Mouse (Mus musculus): Measurements from ENCODE around the gene Ptrh2. TPM values are rescaled to one million over a fixed set of nuclear protein-coding genes. Genes with fewer than 3 reads are reported as not detected.

Gene Ptrh2
- polyA plus RNA-seq, 1 experiment from 2014 or later, result 15.0 TPM

- Histone ChIP-seq H3K4me2 (no peak overlapping the region), H3K27ac (replicated peaks) (no peak overlapping the region), H3K9me3 (replicated peaks) (no peaks in the 10 kb centered on the region), H3K4me1 (replicated peaks) (peaks cover 25% of the 10 kb centered on the region), H3K9ac (no peak overlapping the region), H3K4me3 (replicated peaks) (no peak overlapping the region), H3K27me3 (no peaks in the 10 kb centered on the region), H3K36me3 (replicated peaks) (peaks cover 40% of the 10 kb centered on the region)
- 24% methylated on average over 3 of the region's 3 CpGs for WGBS (ENCODE audit: insufficient replicate concordance)
- ATAC-seq (ENCODE audit: insufficient read depth), result no peak
These were observed 30.3 kb upstream of the Ptrh2 start for GRCm38 (mm10) chr11:86653446-86653845.

- Histone ChIP-seq H3K36me3 (replicated peaks) (peaks cover 47% of the 10 kb centered on the region), H3K4me1 (replicated peaks) (peaks cover 27% of the 10 kb centered on the region), H3K9me3 (replicated peaks) (no peaks in the 10 kb centered on the region), H3K4me2 (no peak overlapping the region), H3K4me3 (replicated peaks) (no peak overlapping the region), H3K27me3 (no peaks in the 10 kb centered on the region), H3K9ac (no peak overlapping the region), H3K27ac (replicated peaks) (no peak overlapping the region; the same call in 1 of the 2 replicates)
- ATAC-seq (ENCODE audit: insufficient read depth), result no peak
- WGBS (ENCODE audit: insufficient replicate concordance), result 79% methylated on average over 4 of the region's 4 CpGs
These were observed 29.7 kb upstream of the Ptrh2 start for GRCm38 (mm10) chr11:86654096-86654495.

- peaks cover 56% of the 10 kb centered on the region for H3K36me3 ChIP-seq (replicated peaks)
- no peak overlapping the region for H3K9ac ChIP-seq
- no peak for ATAC-seq (ENCODE audit: insufficient read depth)
- no peak overlapping the region for H3K4me2 ChIP-seq
- no peaks in the 10 kb centered on the region for H3K27me3 ChIP-seq
- WGBS (ENCODE audit: insufficient replicate concordance), result 30% methylated on average over 1 of the region's 1 CpGs
- peaks cover 27% of the 10 kb centered on the region for H3K4me1 ChIP-seq (replicated peaks)
- H3K4me3 ChIP-seq (replicated peaks), result no peak overlapping the region
- H3K9me3 ChIP-seq (replicated peaks), result no peaks in the 10 kb centered on the region
- H3K27ac ChIP-seq (replicated peaks), result peak overlapping the region; percentile 53; the same call in 1 of the 2 replicates
These were observed 28.1 kb upstream of the Ptrh2 start for GRCm38 (mm10) chr11:86655671-86656070.

- ATAC-seq (ENCODE audit: insufficient read depth), result peak; percentile 78
- no peaks in the 10 kb centered on the region for H3K27me3 ChIP-seq
- H3K36me3 ChIP-seq (replicated peaks), result peaks cover 66% of the 10 kb centered on the region
- peaks cover 34% of the 10 kb centered on the region for H3K4me1 ChIP-seq (replicated peaks)
- 34% methylated on average over 4 of the region's 4 CpGs for WGBS (ENCODE audit: insufficient replicate concordance)
- peak overlapping the region; percentile 21; the same call in 1 of the 2 replicates for H3K4me2 ChIP-seq
- H3K9ac ChIP-seq, result 0 out of 2 replicates have a peak overlapping the region, but pooled peaks have one; percentile 22
- H3K4me3 ChIP-seq (replicated peaks), result no peak overlapping the region
- H3K9me3 ChIP-seq (replicated peaks), result no peaks in the 10 kb centered on the region
- peak overlapping the region; percentile 84 for H3K27ac ChIP-seq (replicated peaks)
These were observed 26.8 kb upstream of the Ptrh2 start for GRCm38 (mm10) chr11:86656849-86657567.

GRCm38 (mm10) chr11:86657863-86658262 lies 25.9 kb upstream of the Ptrh2 start:
- Histone ChIP-seq H3K9ac (no peak overlapping the region), H3K27me3 (no peaks in the 10 kb centered on the region), H3K4me1 (replicated peaks) (peaks cover 42% of the 10 kb centered on the region), H3K4me2 (no peak overlapping the region), H3K9me3 (replicated peaks) (no peaks in the 10 kb centered on the region), H3K4me3 (replicated peaks) (no peak overlapping the region), H3K27ac (replicated peaks) (peak overlapping the region; percentile 72), H3K36me3 (replicated peaks) (peaks cover 65% of the 10 kb centered on the region)
- ATAC-seq (ENCODE audit: insufficient read depth), result peak; percentile 65

- no peaks in the 10 kb centered on the region for H3K27me3 ChIP-seq
- H3K9me3 ChIP-seq (replicated peaks), result no peaks in the 10 kb centered on the region
- ATAC-seq (ENCODE audit: insufficient read depth), result peak; percentile 98
- 0 out of 2 replicates have a peak overlapping the region, but pooled peaks have one; percentile 19 for H3K9ac ChIP-seq
- peaks cover 65% of the 10 kb centered on the region for H3K4me1 ChIP-seq (replicated peaks)
- peak overlapping the region; percentile 61 for H3K4me2 ChIP-seq
- WGBS (ENCODE audit: insufficient replicate concordance), result 29% methylated on average over 8 of the region's 8 CpGs
- H3K27ac ChIP-seq (replicated peaks), result peak overlapping the region; percentile 97
- peaks cover 53% of the 10 kb centered on the region for H3K36me3 ChIP-seq (replicated peaks)
- H3K4me3 ChIP-seq (replicated peaks), result peak overlapping the region; percentile 25
These were observed 20.5 kb upstream of the Ptrh2 start for GRCm38 (mm10) chr11:86662986-86663895.

- H3K9me3 ChIP-seq (replicated peaks), result no peaks in the 10 kb centered on the region
- H3K27ac ChIP-seq (replicated peaks), result peak overlapping the region; percentile 97
- H3K4me2 ChIP-seq, result peak overlapping the region; percentile 61
- ATAC-seq (ENCODE audit: insufficient read depth), result peak; percentile 69
- no peaks in the 10 kb centered on the region for H3K27me3 ChIP-seq
- H3K4me3 ChIP-seq (replicated peaks), result no peak overlapping the region
- H3K4me1 ChIP-seq (replicated peaks), result peaks cover 66% of the 10 kb centered on the region
- H3K36me3 ChIP-seq (replicated peaks), result peaks cover 47% of the 10 kb centered on the region
- H3K9ac ChIP-seq, result peak overlapping the region; percentile 35; the same call in 1 of the 2 replicates
These were observed 19.8 kb upstream of the Ptrh2 start for GRCm38 (mm10) chr11:86663977-86664376.

- 74% methylated on average over 3 of the region's 3 CpGs for WGBS (ENCODE audit: insufficient replicate concordance)
- H3K4me3 ChIP-seq (replicated peaks), result no peak overlapping the region
- no peaks in the 10 kb centered on the region for H3K27me3 ChIP-seq
- no peaks in the 10 kb centered on the region for H3K9me3 ChIP-seq (replicated peaks)
- peaks cover 44% of the 10 kb centered on the region for H3K36me3 ChIP-seq (replicated peaks)
- H3K27ac ChIP-seq (replicated peaks), result peak overlapping the region; percentile 97
- peak overlapping the region; percentile 35; the same call in 1 of the 2 replicates for H3K9ac ChIP-seq
- peaks cover 71% of the 10 kb centered on the region for H3K4me1 ChIP-seq (replicated peaks)
- H3K4me2 ChIP-seq, result peak overlapping the region; percentile 61
- ATAC-seq (ENCODE audit: insufficient read depth), result no peak
These were observed 19.4 kb upstream of the Ptrh2 start for GRCm38 (mm10) chr11:86664406-86664805.

- H3K27ac ChIP-seq (replicated peaks), result peak overlapping the region; percentile 88
- no peaks in the 10 kb centered on the region for H3K27me3 ChIP-seq
- H3K9ac ChIP-seq, result peak overlapping the region; percentile 13; the same call in 1 of the 2 replicates
- peaks cover 15% of the 10 kb centered on the region for H3K36me3 ChIP-seq (replicated peaks)
- no peaks in the 10 kb centered on the region for H3K9me3 ChIP-seq (replicated peaks)
- peak overlapping the region; percentile 40 for H3K4me2 ChIP-seq
- ATAC-seq (ENCODE audit: insufficient read depth), result no peak
- no peak overlapping the region for H3K4me3 ChIP-seq (replicated peaks)
- whole genome bisulfite sequencing (ENCODE audit: insufficient replicate concordance), result 37% methylated on average over 2 of the region's 2 CpGs
- peaks cover 75% of the 10 kb centered on the region for H3K4me1 ChIP-seq (replicated peaks)
These were observed 16.2 kb upstream of the Ptrh2 start for GRCm38 (mm10) chr11:86667553-86667952.

GRCm38 (mm10) chr11:86668169-86668568 lies 15.6 kb upstream of the Ptrh2 start:
- Histone ChIP-seq H3K36me3 (replicated peaks) (peaks cover 13% of the 10 kb centered on the region), H3K4me3 (replicated peaks) (no peak overlapping the region), H3K27ac (replicated peaks) (peak overlapping the region; percentile 88), H3K9ac (peak overlapping the region; percentile 21; the same call in 1 of the 2 replicates), H3K9me3 (replicated peaks) (no peaks in the 10 kb centered on the region), H3K4me2 (peak overlapping the region; percentile 40), H3K4me1 (replicated peaks) (peaks cover 74% of the 10 kb centered on the region), H3K27me3 (no peaks in the 10 kb centered on the region)
- 47% methylated on average over 3 of the region's 3 CpGs for WGBS (ENCODE audit: insufficient replicate concordance)
- ATAC-seq (ENCODE audit: insufficient read depth), result no peak
